Mouse (Mus musculus) brain, adult 10 weeks (tissue): ENCODE results near the gene Rad51c. TPM values are rescaled to one million over a fixed set of nuclear protein-coding genes. Genes with fewer than 3 reads are reported as not detected.

Experiments
- polyA plus RNA-seq: library from polyadenylated mRNA; stranded (reverse); fragments of 350-450 nt; fragmentation: Illumina TruSeq; extraction: RNeasy Lipid Tissue Mini Kit (QIAGEN cat#74804); gene quantifications from one replicate; pipeline ENCODE4 v1.2.3, GENCODE M21; 2015; ENCODE audit warnings: low read depth, low replicate concordance

Gene Rad51c
- polyA plus RNA-seq, result 4.5 TPM

GRCm38 (mm10) chr11:87404876-87405275 is at the start of gene Rad51c, which contains the start of gene Tex14:
TSS of gene Rad51c (minus strand) at chr11:87404954.
TSS of gene Tex14 (plus strand) at chr11:87405065.

GRCm38 (mm10) chr11:87358331-87359261 is 46.2 kb downstream of the Rad51c start, which contains the start of gene Ppm1e:
TSS of gene Ppm1e (minus strand) at chr11:87359023.

Other genes with a start within 250 kb of the Rad51c start
- gene Ppm1e, start 45.9 kb downstream of the Rad51c start, polyA plus RNA-seq, result 90.0 TPM
- gene Tex14, start 111 bp upstream of the Rad51c start, polyA plus RNA-seq, result 0.52 TPM
- gene Gm11492, start 161.7 kb upstream of the Rad51c start, polyA plus RNA-seq, result not detected
- 375 TPM for gene Sept4, start 163.9 kb upstream of the Rad51c start, polyA plus RNA-seq
- 40.4 TPM for gene Mtmr4, start 187.2 kb upstream of the Rad51c start, polyA plus RNA-seq
- gene Hsf5, start 212.2 kb upstream of the Rad51c start, polyA plus RNA-seq, result 0.43 TPM